Mouse (Mus musculus) lung, adult 2 months (tissue): ENCODE measurements around the gene Gm37240. TPM values are rescaled to one million over a fixed set of nuclear protein-coding genes. Genes with fewer than 3 reads are reported as not detected.

Source experiments
- DNase-seq: peaks from one replicate; pipeline ENCODE4 v3.0.0; 2022
- H3K4me1 ChIP-seq: fragments of 200-500 bp; 2 replicates; pipeline ENCODE4 v1.6.1; 2011; ENCODE audit warnings: low read length; ENCODE audit not compliant: control insufficient read depth, insufficient read depth
- H3K4me3 ChIP-seq: fragments of 200-500 bp; replicated peaks from 2 replicates; pipeline ENCODE3; 2011; ENCODE audit warnings: low read depth, mild to moderate bottlenecking, control low read depth, low read length; ENCODE audit errors: extremely low read depth
- CTCF ChIP-seq: fragments of 200-500 bp; IDR thresholded peaks from 2 replicates; pipeline ENCODE4 v1.5.1; 2011; ENCODE audit warnings: mild to moderate bottlenecking, low read length, control low read depth; ENCODE audit not compliant: insufficient read depth
- POLR2A ChIP-seq: fragments of 200-500 bp; IDR thresholded peaks from 2 replicates; pipeline ENCODE4 v1.6.1; 2011; ENCODE audit warnings: low read depth, mild to moderate bottlenecking, control low read depth, low read length, borderline replicate concordance; ENCODE audit errors: extremely low read depth
- WGBS: fragments of 180-500 bp; shearing (Covaris S2); methylation state at CpG from one replicate; pipeline ENCODE4 v1.1.7; 2018; 5-methylcytosine and 5-hydroxymethylcytosine counted together
- polyA plus RNA-seq: library from polyadenylated mRNA; depleted of rRNA; stranded (reverse); fragments of >200 nt; gene quantifications from 2 replicates; pipeline ENCODE4 v1.2.3, GENCODE M21; 2012

The Gm37240 gene
- polyA plus RNA-seq, 1 experiment, result 16.9 TPM

- DNase-seq, result no peak
- WGBS, result 92% methylated on average over 9 of the region's 9 CpGs
- Histone ChIP-seq H3K4me1 (no peaks in the 10 kb centered on the region), H3K4me3 (no peak overlapping the region)
- TF ChIP-seq CTCF (no peak), POLR2A (no peak)
Measured at GRCm38 (mm10) chr3:84974193-84974592, 913.1 kb downstream of the Gm37240 start.

DNA sequence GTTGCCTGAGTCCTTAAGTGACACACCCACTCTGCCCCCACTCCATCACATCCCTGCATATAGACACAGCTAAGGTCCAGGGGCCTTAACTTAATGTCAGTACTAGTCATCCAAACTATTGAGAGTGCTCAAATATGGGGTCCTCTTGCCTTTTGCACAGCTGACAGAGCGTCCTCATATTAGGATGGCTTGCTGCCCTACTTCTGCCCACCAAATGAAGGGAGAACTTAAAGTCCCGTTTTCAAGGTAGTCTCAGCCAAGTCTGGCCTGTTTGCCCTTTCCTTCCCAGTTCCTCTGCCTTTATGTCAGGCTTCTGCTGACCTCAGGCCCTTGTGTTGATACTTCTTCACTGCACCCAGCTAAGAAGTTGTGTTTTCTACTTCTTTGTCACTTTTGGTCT is 914.4 kb downstream of the Gm37240 start:
- no peaks in the 10 kb centered on the region for H3K4me1 ChIP-seq
- 90% methylated on average over 2 of the region's 2 CpGs for WGBS
- no peak for DNase-seq
- no peak for TF ChIP-seq CTCF
- TF ChIP-seq POLR2A, result no peak
- H3K4me3 ChIP-seq, result no peak overlapping the region

DNA sequence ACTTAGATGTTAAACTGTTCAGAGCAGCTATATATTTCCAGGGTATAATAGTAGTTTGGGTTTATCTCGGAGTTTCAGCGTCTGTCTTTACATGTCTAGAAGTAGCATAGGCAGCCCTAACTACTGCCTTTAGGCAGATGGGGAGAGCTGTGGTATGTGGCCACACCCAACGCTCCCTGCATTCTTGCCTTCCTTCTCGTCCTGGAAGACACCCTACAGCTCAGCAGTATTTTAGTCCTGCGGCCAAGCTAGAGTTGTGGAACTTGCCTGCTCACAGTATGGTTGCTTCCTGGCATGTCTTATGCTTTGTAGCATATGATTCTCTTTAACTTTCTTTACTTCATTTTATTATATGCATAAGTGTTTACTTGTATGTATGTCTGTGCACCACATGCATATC is 915.8 kb downstream of the Gm37240 start:
- TF ChIP-seq CTCF, result no peak
- TF ChIP-seq POLR2A, result no peak
- WGBS, result 72% methylated on average over 5 of the region's 5 CpGs
- Histone ChIP-seq H3K4me1 (no peaks in the 10 kb centered on the region), H3K4me3 (no peak overlapping the region)
- no peak for DNase-seq

DNA sequence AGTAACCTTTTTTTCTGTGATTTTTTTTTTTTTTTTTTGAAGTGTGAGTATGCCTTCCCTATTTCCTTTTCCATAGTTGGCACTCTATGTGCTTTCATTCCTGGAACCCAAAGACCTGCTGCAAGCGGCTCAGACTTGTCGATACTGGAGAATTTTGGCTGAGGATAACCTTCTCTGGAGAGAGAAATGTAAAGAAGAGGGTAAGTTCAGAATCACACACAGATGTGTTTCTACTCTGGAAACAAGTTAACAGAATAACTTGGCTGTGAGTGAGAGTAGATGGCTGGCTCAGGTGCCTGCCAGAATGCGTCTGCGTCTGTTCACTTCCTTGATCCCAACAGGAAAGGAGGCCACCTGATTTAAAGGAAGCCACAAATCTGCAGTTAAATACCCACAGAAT is 920.0 kb downstream of the Gm37240 start:
- TF ChIP-seq POLR2A (no peak), CTCF (no peak)
- 72% methylated on average over 4 of the region's 4 CpGs for WGBS
- H3K4me3 ChIP-seq, result no peak overlapping the region
- no peaks in the 10 kb centered on the region for H3K4me1 ChIP-seq
- no peak for DNase-seq

- DNase-seq, result no peak
- H3K4me3 ChIP-seq, result no peak overlapping the region
- H3K4me1 ChIP-seq, result no peaks in the 10 kb centered on the region
- 95% methylated on average over 5 of the region's 5 CpGs for WGBS
- TF ChIP-seq POLR2A, result no peak
- TF ChIP-seq CTCF, result no peak
Measured at GRCm38 (mm10) chr3:84965156-84965555, 922.2 kb downstream of the Gm37240 start.

- peaks cover 5% of the 10 kb centered on the region for H3K4me1 ChIP-seq
- whole genome bisulfite sequencing, result 86% methylated on average over 4 of the region's 4 CpGs
- H3K4me3 ChIP-seq, result no peak overlapping the region
- no peak for DNase-seq
- no peak for TF ChIP-seq CTCF
- TF ChIP-seq POLR2A, result no peak
Measured at GRCm38 (mm10) chr3:84955857-84956256, 931.5 kb downstream of the Gm37240 start.

- WGBS, result 88% methylated on average over 8 of the region's 8 CpGs
- H3K4me3 ChIP-seq, result no peak overlapping the region
- H3K4me1 ChIP-seq, result peaks cover 5% of the 10 kb centered on the region
- TF ChIP-seq POLR2A (no peak), CTCF (no peak)
- no peak for DNase-seq
Measured at GRCm38 (mm10) chr3:84955011-84955775, 932.1 kb downstream of the Gm37240 start.

- WGBS, result 64% methylated on average over 7 of the region's 7 CpGs
- H3K4me3 ChIP-seq, result no peak overlapping the region
- DNase-seq, result no peak
- peaks cover 5% of the 10 kb centered on the region for H3K4me1 ChIP-seq
- TF ChIP-seq POLR2A (no peak), CTCF (no peak)
Measured at GRCm38 (mm10) chr3:84952585-84953187, 934.6 kb downstream of the Gm37240 start.

GRCm38 (mm10) chr3:84952135-84952534 is 935.2 kb downstream of the Gm37240 start:
- DNase-seq, result no peak
- Histone ChIP-seq H3K4me3 (peak overlapping the region; percentile 12), H3K4me1 (peaks cover 5% of the 10 kb centered on the region)
- WGBS, result 29% methylated on average over 13 of the region's 13 CpGs
- TF ChIP-seq CTCF (no peak), POLR2A (no peak)

- TF ChIP-seq CTCF, result no peak
- TF ChIP-seq POLR2A, result no peak
- H3K4me3 ChIP-seq, result no peak overlapping the region
- WGBS, result 44% methylated on average over 2 of the region's 2 CpGs
Measured at GRCm38 (mm10) chr3:84951698-84952097, 935.6 kb downstream of the Gm37240 start.

GRCm38 (mm10) chr3:84949387-84949786 is 937.9 kb downstream of the Gm37240 start:
- 76% methylated on average over 4 of the region's 4 CpGs for WGBS

More at GRCm38 (mm10) chr3:84951698-84952097, 935.6 kb downstream of the Gm37240 start:
- H3K4me1 ChIP-seq, result peaks cover 7% of the 10 kb centered on the region
- DNase-seq, result no peak

More at GRCm38 (mm10) chr3:84949387-84949786, 937.9 kb downstream of the Gm37240 start:
- DNase-seq, result no peak
- no peak overlapping the region for H3K4me3 ChIP-seq
- H3K4me1 ChIP-seq, result peaks cover 7% of the 10 kb centered on the region
- TF ChIP-seq CTCF (no peak), POLR2A (no peak)
